Mouse (Mus musculus) G1E (cell line): ENCODE measurements at regions not wholly inside any gene's neighbourhood (a gene's known extent, or its start where the extent isn't known, plus 50 kb on each side); places are given as distances from the start of the nearest gene placed in this dataset.

Source experiments
- CTCF ChIP-seq: IDR thresholded peaks from 2 replicates; pipeline ENCODE4 v1.5.1; 2012; ENCODE audit warnings: low read depth, low read length, inconsistent platforms, mixed read lengths
- TAL1 ChIP-seq: conservative IDR thresholded peaks from 2 replicates; pipeline ENCODE4 v1.6.1; 2012; ENCODE audit warnings: low read depth, low read length, inconsistent platforms, mixed read lengths

DNA sequence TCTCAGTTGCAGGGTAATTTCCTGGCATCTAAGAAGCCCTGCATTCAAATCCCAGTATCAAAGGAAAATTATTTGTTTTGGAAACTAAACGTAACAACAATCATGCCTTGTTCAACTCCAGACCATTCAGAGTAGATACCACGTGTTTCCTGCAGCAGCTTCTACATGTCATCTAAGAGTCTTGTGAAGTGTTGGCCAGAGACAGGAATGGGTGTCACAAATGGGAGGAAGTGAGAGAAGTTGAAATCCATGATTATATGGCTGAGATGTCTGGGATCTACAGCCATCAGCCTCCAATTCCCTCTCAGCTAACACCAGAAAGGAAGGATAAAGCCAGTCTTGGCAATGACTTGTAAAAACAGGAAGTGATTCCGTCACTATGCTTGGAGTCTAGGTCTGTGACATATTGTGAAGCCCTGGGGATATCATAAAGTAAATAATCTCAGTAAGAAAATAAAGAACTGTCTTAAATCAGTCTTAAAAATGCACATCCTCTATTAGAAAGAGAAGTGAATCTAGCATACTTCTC, 495.4 kb downstream of the 9430069I07Rik start:
- TF ChIP-seq CTCF (no peak), TAL1 (no peak)
